In genomic region chr11:75429019-75429705, GRCm38 (mm10) we compare ENCODE assay signal across 14 mouse cellular contexts. TPM values are rescaled to one million over a fixed set of nuclear protein-coding genes. Genes with fewer than 3 reads are reported as not detected.
A peak's percentile ranks its signal among the peaks of the same experiment; 100 is the strongest.
DNase-seq lines count a peak whose midpoint lies in the region; ATAC-seq and TF ChIP-seq lines count a peak whose summit lies in the region.
"Had no signal": no experiment of that assay in that cellular context is flagged by ENCODE, and none has a peak within 500 bp of the region (broad histone marks: within the 10 kb centered on the region; RNA-seq: fewer than 3 reads in every experiment).

No protein-coding gene starts in this region.

- 33% methylated on average over 9 of the region's 9 CpGs for WGBS in liver, postnatal 0 days (ENCODE audit: insufficient replicate concordance)
- 24% methylated on average over 9 of the region's 9 CpGs for WGBS in thymus, adult 2 months
- 77% methylated on average over 9 of the region's 9 CpGs for WGBS in kidney, adult 2 months

- no peak overlapping the region for H3K9ac ChIP-seq in liver, postnatal 0 days (replicated peaks)
- H3K9ac ChIP-seq: embryonic facial prominence, embryonic 12.5 days had no signal

- DNase-seq in layer of hippocampus, adult 9-11 months, result peak; percentile 60
- no peak for DNase-seq in layer of hippocampus, adult 9-10 months (ENCODE audit: low spot score)
- DNase-seq in liver, postnatal 0 days, result no peak
- peak; percentile 63 for DNase-seq in thymus, adult 2 months
- no peak for DNase-seq in kidney, adult 2 months
- DNase-seq in adrenal gland, postnatal 14 days, result no peak
- no peak for DNase-seq in right cerebral cortex, adult 2 months (ENCODE audit: low spot score in 2 of 2)
- DNase-seq: cerebellum, adult 18-20 months; kidney, postnatal 25 days had no signal

- TF ChIP-seq EP300 in liver, postnatal 0 days (IDR thresholded peaks at IDR 0.05; ENCODE audit: low read depth), result no peak

- peak; percentile 72 for ATAC-seq in activated CD4-positive, CD25-positive, alpha-beta regulatory T cell, adult 4 months
- ATAC-seq in liver, postnatal 0 days, result peak; percentile 19; the same call in 1 of the 2 replicates
- ATAC-seq: forebrain, embryonic 14.5 days; hindbrain, embryonic 16.5 days had no signal

- no peaks in the 10 kb centered on the region; the same call in 1 of the 2 replicates for H3K4me1 ChIP-seq in liver, postnatal 0 days (ENCODE audit: insufficient read depth)
- peaks cover 12% of the 10 kb centered on the region for H3K4me1 ChIP-seq in thymus, adult 2 months (replicated peaks; ENCODE audit: control insufficient read depth, insufficient read depth, low read length)
- H3K4me1 ChIP-seq in kidney, adult 2 months (ENCODE audit: control insufficient read depth, insufficient read depth, low read length), result no peaks in the 10 kb centered on the region
- H3K4me1 ChIP-seq: embryonic facial prominence, embryonic 12.5 days; heart, embryonic 10.5 days had no signal

- no peaks in the 10 kb centered on the region for H3K27me3 ChIP-seq in liver, postnatal 0 days (ENCODE audit: insufficient read depth, low read length)
- no peaks in the 10 kb centered on the region for H3K27me3 ChIP-seq in thymus, adult 2 months (ENCODE audit: control insufficient read depth, insufficient read depth, low read length)
- no peaks in the 10 kb centered on the region for H3K27me3 ChIP-seq in kidney, adult 2 months (replicated peaks; ENCODE audit: control insufficient read depth, insufficient read depth, low read length)
- H3K27me3 ChIP-seq: embryonic facial prominence, embryonic 12.5 days had no signal

- H3K36me3 ChIP-seq in liver, postnatal 0 days (replicated peaks; ENCODE audit: insufficient read depth, low read length), result peaks cover 16% of the 10 kb centered on the region; the same call in 1 of the 2 replicates
- no peaks in the 10 kb centered on the region for H3K36me3 ChIP-seq in thymus, adult 2 months (ENCODE audit: control insufficient read depth, insufficient read depth, low read length)
- H3K36me3 ChIP-seq in kidney, adult 2 months (ENCODE audit: control insufficient read depth, insufficient read depth, low read length), result no peaks in the 10 kb centered on the region; the same call in 1 of the 2 replicates
- H3K36me3 ChIP-seq: embryonic facial prominence, embryonic 12.5 days; heart, embryonic 10.5 days had no signal

- peak; percentile 53; the same call in 1 of the 2 replicates for TF ChIP-seq POLR2A in thymus, adult 2 months (IDR thresholded peaks at IDR 0.05; ENCODE audit: control insufficient read depth, extremely low read depth, insufficient read depth, low read length, poor library complexity)
- no peak for TF ChIP-seq POLR2A in kidney, adult 2 months (IDR thresholded peaks at IDR 0.05; ENCODE audit: low read depth, low read length)

- TF ChIP-seq CTCF in liver, postnatal 0 days (IDR thresholded peaks at IDR 0.05; ENCODE audit: low read depth), result no peak
- TF ChIP-seq CTCF in thymus, adult 2 months (IDR thresholded peaks at IDR 0.05; ENCODE audit: borderline replicate concordance, control insufficient read depth, extremely low read depth, insufficient read depth, low read length, poor library complexity), result no peak
- no peak for TF ChIP-seq CTCF in kidney, adult 2 months (conservative IDR thresholded peaks at IDR 0.05; ENCODE audit: insufficient read depth, insufficient read length, low read depth, low read length)

- H3K4me3 ChIP-seq in liver, postnatal 0 days (ENCODE audit: low read depth, low read length), result no peak overlapping the region
- H3K4me3 ChIP-seq in thymus, adult 2 months (ENCODE audit: control insufficient read depth, insufficient read depth, low read length), result no peak overlapping the region
- no peak overlapping the region for H3K4me3 ChIP-seq in kidney, adult 2 months (ENCODE audit: insufficient read depth, low read depth, low read length)
- H3K4me3 ChIP-seq: embryonic facial prominence, embryonic 12.5 days; heart, embryonic 10.5 days had no signal

- peaks cover 1% of the 10 kb centered on the region; the same call in 1 of the 2 replicates for H3K9me3 ChIP-seq in liver, postnatal 0 days (ENCODE audit: low read length)

- no peak overlapping the region for H3K4me2 ChIP-seq in liver, postnatal 0 days (ENCODE audit: low read depth, low read length)
- H3K4me2 ChIP-seq: embryonic facial prominence, embryonic 12.5 days had no signal

- H3K27ac ChIP-seq in liver, postnatal 0 days (ENCODE audit: low read depth), result peak overlapping the region; percentile 53
- H3K27ac ChIP-seq in thymus, adult 2 months (ENCODE audit: control insufficient read depth, insufficient read depth, low read length), result peak overlapping the region; percentile 89
- H3K27ac ChIP-seq in kidney, adult 2 months (ENCODE audit: insufficient read depth, low read depth, low read length), result no peak overlapping the region
- H3K27ac ChIP-seq: embryonic facial prominence, embryonic 12.5 days; heart, embryonic 10.5 days had no signal

RNA-seq across cellular contexts. Expression of gene Serpinf1, which starts 6.7 kb away (rescaled TPM):
- 1 to 10 TPM; 1.8 to 3.9 TPM for polyA plus RNA-seq in activated CD4-positive, CD25-positive, alpha-beta regulatory T cell, adult 4 months (2017; shearing (Covaris generic))
- polyA plus RNA-seq in liver, postnatal 0 days (2015; fragmentation: Nextera tagmentation; extraction: Ambion mirVana), result 823 and 833 TPM in 2 replicates
- polyA plus RNA-seq in thymus, adult 2 months (2012; rRNA removed), result 43.4 and 46.7 TPM in 2 replicates
- 17.2 and 29.9 TPM in 2 replicates for polyA plus RNA-seq in kidney, adult 2 months (2012; rRNA removed)
- 54.0 and 116 TPM in 2 replicates for total RNA-seq in adrenal gland, postnatal 14 days (2021)

RNA-seq across cellular contexts. Expression of gene Serpinf2, which starts 10.2 kb away (rescaled TPM):
- not detected for polyA plus RNA-seq in activated CD4-positive, CD25-positive, alpha-beta regulatory T cell, adult 4 months (2017; shearing (Covaris generic))
- polyA plus RNA-seq in liver, postnatal 0 days (2015; fragmentation: Nextera tagmentation; extraction: Ambion mirVana), result 975 and 1,049 TPM in 2 replicates
- 1.4 and 3.1 TPM in 2 replicates for polyA plus RNA-seq in thymus, adult 2 months (2012; rRNA removed)
- 126 and 141 TPM in 2 replicates for polyA plus RNA-seq in kidney, adult 2 months (2012; rRNA removed)
- 6.8 and 123 TPM in 2 replicates for total RNA-seq in adrenal gland, postnatal 14 days (2021)
- polyA plus RNA-seq: forebrain, embryonic 14.5 days had no signal

RNA-seq across cellular contexts. Expression of gene Wdr81, which starts 25.4 kb away (rescaled TPM):
- 1 to 10 TPM; 5.2 to 7.3 TPM for polyA plus RNA-seq in activated CD4-positive, CD25-positive, alpha-beta regulatory T cell, adult 4 months (2017; shearing (Covaris generic))
- polyA plus RNA-seq in liver, postnatal 0 days (2015; fragmentation: Nextera tagmentation; extraction: Ambion mirVana), result 8.4 and 9.5 TPM in 2 replicates
- polyA plus RNA-seq in thymus, adult 2 months (2012; rRNA removed), result 52.1 and 53.7 TPM in 2 replicates
- polyA plus RNA-seq in kidney, adult 2 months (2012; rRNA removed), result 17.7 and 21.0 TPM in 2 replicates
- total RNA-seq in adrenal gland, postnatal 14 days (2021), result 14.2 and 16.5 TPM in 2 replicates

RNA-seq across cellular contexts. Expression of gene Tlcd2, which starts 32.4 kb away (rescaled TPM):
- polyA plus RNA-seq in activated CD4-positive, CD25-positive, alpha-beta regulatory T cell, adult 4 months (2017; shearing (Covaris generic)), result 10 to 100 TPM in 1 of 2 experiments, 1 to 10 TPM in 1; 5.6 to 16.0 TPM
- 34.2 and 35.6 TPM in 2 replicates for polyA plus RNA-seq in liver, postnatal 0 days (2015; fragmentation: Nextera tagmentation; extraction: Ambion mirVana)
- polyA plus RNA-seq in thymus, adult 2 months (2012; rRNA removed), result 13.0 and 14.4 TPM in 2 replicates
- polyA plus RNA-seq in kidney, adult 2 months (2012; rRNA removed), result 14.2 and 14.6 TPM in 2 replicates
- total RNA-seq in adrenal gland, postnatal 14 days (2021), result 13.9 and 24.7 TPM in 2 replicates

RNA-seq across cellular contexts. Expression of gene Prpf8, which starts 57.5 kb away (rescaled TPM):
- polyA plus RNA-seq in activated CD4-positive, CD25-positive, alpha-beta regulatory T cell, adult 4 months (2017; shearing (Covaris generic)), result 10 to 100 TPM; 33.9 to 38.7 TPM
- 12.1 and 13.9 TPM in 2 replicates for polyA plus RNA-seq in liver, postnatal 0 days (2015; fragmentation: Nextera tagmentation; extraction: Ambion mirVana)
- 142 and 161 TPM in 2 replicates for polyA plus RNA-seq in thymus, adult 2 months (2012; rRNA removed)
- 88.0 and 92.7 TPM in 2 replicates for polyA plus RNA-seq in kidney, adult 2 months (2012; rRNA removed)
- 127 and 135 TPM in 2 replicates for total RNA-seq in adrenal gland, postnatal 14 days (2021)

Comparison
In these comparisons a context has a peak if more than half of its experiments do, and no peak if none do; other contexts are left out.
1. DNase-seq: peak in layer of hippocampus, adult 9-11 months (single experiment) and thymus, adult 2 months (single experiment); none in layer of hippocampus, adult 9-10 months (single experiment), liver, postnatal 0 days (single experiment), kidney, adult 2 months (single experiment), adrenal gland, postnatal 14 days (single experiment) and right cerebral cortex, adult 2 months (0 of 2).
2. RNA of gene Serpinf1, which starts 6.7 kb away (polyA plus RNA-seq): 823 to 833 TPM in liver, postnatal 0 days; 43.4 to 46.7 TPM in thymus, adult 2 months, 17.2 to 29.9 TPM in kidney, adult 2 months and 1.8 to 3.9 TPM in activated CD4-positive, CD25-positive, alpha-beta regulatory T cell, adult 4 months; every median in the first group is over 10 times any median in the second.
3. RNA of gene Serpinf2, which starts 10.2 kb away (polyA plus RNA-seq): 975 to 1,049 TPM in liver, postnatal 0 days and 126 to 141 TPM in kidney, adult 2 months; 1.4 to 3.1 TPM in thymus, adult 2 months and not detected in activated CD4-positive, CD25-positive, alpha-beta regulatory T cell, adult 4 months; every median in the first group is over 10 times any median in the second.